ENCODE assay signal across 8 mouse cellular contexts in the genomic region with DNA sequence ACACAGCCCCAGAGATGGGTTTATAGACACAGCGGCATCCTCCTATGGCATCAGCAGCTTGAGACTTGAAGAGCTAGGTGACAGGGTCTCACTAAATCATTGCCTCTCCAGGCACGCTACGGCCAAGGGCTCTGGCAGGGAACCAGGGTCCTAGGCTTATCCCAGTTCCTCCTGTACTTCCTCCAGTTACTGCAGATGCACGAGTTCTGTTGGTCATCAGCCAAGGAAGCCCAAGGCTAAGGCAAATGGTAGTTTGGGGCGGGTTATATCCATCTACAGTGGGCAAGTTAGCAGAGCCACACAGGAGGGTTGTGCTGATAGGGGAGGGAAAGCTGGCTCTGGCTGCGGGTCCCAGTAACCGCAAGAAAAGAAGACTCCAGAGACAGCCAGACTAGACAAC. TPM values are rescaled to one million over a fixed set of nuclear protein-coding genes. Genes with fewer than 3 reads are reported as not detected.
DNase-seq lines count a peak whose midpoint lies in the region; ATAC-seq and TF ChIP-seq lines count a peak whose summit lies in the region.

No protein-coding gene starts in this region.

- no peaks in the 10 kb centered on the region for H3K27me3 ChIP-seq in hindbrain, embryonic 11.5 days (ENCODE audit: control insufficient read depth, insufficient read depth, low read length)
- no peaks in the 10 kb centered on the region for H3K27me3 ChIP-seq in hindbrain, embryonic 14.5 days (ENCODE audit: control insufficient read depth, insufficient read depth, low read length)
- H3K27me3 ChIP-seq in hindbrain, postnatal 0 days (ENCODE audit: insufficient read depth, low read length), result no peaks in the 10 kb centered on the region

- H3K27ac ChIP-seq in hindbrain, embryonic 11.5 days (ENCODE audit: low read depth, low read length), result no peak overlapping the region
- no peak overlapping the region for H3K27ac ChIP-seq in hindbrain, embryonic 14.5 days
- H3K27ac ChIP-seq in hindbrain, postnatal 0 days, result peak overlapping the region; percentile 48

- H3K4me3 ChIP-seq in hindbrain, embryonic 11.5 days (ENCODE audit: low read depth, low read length), result no peak overlapping the region
- H3K4me3 ChIP-seq in hindbrain, embryonic 14.5 days (replicated peaks; ENCODE audit: low read length), result no peak overlapping the region
- H3K4me3 ChIP-seq in hindbrain, postnatal 0 days (ENCODE audit: low read length), result no peak overlapping the region

- no peak for DNase-seq in hindbrain, embryonic 11.5 days (ENCODE audit: low spot score)
- no peak for DNase-seq in hindbrain, embryonic 14.5 days (ENCODE audit: low spot score)
- peak; percentile 77 for DNase-seq in MEL-GATA-1-ER (ENCODE audit: extremely low read depth, low read depth)
- peak; percentile 66 for DNase-seq in gastrocnemius, adult 18-20 months (ENCODE audit: low spot score)
- peak; percentile 58 for DNase-seq in hindbrain, postnatal 0 days (ENCODE audit: low spot score)
- no peak for DNase-seq in thymus, postnatal 25 days

- TF ChIP-seq CTCF in hindbrain, postnatal 0 days (IDR thresholded peaks at IDR 0.05; ENCODE audit: low read depth), result no peak

- no peaks in the 10 kb centered on the region for H3K36me3 ChIP-seq in hindbrain, embryonic 11.5 days (ENCODE audit: control insufficient read depth, insufficient read depth, low read length)
- no peaks in the 10 kb centered on the region for H3K36me3 ChIP-seq in hindbrain, embryonic 14.5 days (replicated peaks; ENCODE audit: control insufficient read depth, insufficient read depth)
- H3K36me3 ChIP-seq in hindbrain, postnatal 0 days (ENCODE audit: insufficient read depth, low read length), result no peaks in the 10 kb centered on the region

- H3K4me2 ChIP-seq in hindbrain, embryonic 11.5 days (replicated peaks; ENCODE audit: low read depth, low read length), result no peak overlapping the region
- H3K4me2 ChIP-seq in hindbrain, embryonic 14.5 days (replicated peaks), result no peak overlapping the region
- peak overlapping the region; percentile 47; the same call in 1 of the 2 replicates for H3K4me2 ChIP-seq in hindbrain, postnatal 0 days (ENCODE audit: low read depth, low read length)

- no peaks in the 10 kb centered on the region for H3K9me3 ChIP-seq in hindbrain, embryonic 11.5 days (ENCODE audit: control insufficient read depth, low read length)
- H3K9me3 ChIP-seq in hindbrain, embryonic 14.5 days (ENCODE audit: control insufficient read depth, low read length), result no peaks in the 10 kb centered on the region
- H3K9me3 ChIP-seq in hindbrain, postnatal 0 days (ENCODE audit: low read length), result no peaks in the 10 kb centered on the region

- ATAC-seq in hindbrain, embryonic 11.5 days (ENCODE audit: low FRiP score), result 0 out of 2 replicates have a peak, but pooled peaks have one; percentile 10
- ATAC-seq in hindbrain, embryonic 14.5 days (ENCODE audit: low FRiP score), result no peak
- ATAC-seq in hindbrain, postnatal 0 days, result no peak
- peak; percentile 30; the same call in 1 of the 2 replicates for ATAC-seq in megakaryocyte progenitor cell, adult 5-6 weeks (replicated peaks; ENCODE audit: poor library complexity)
- no peak; the same call in 1 of the 2 replicates for ATAC-seq in frontal cortex, adult (ENCODE audit: low TSS enrichment)

- no peak overlapping the region for H3K9ac ChIP-seq in hindbrain, embryonic 11.5 days (ENCODE audit: low read depth, low read length)
- H3K9ac ChIP-seq in hindbrain, embryonic 14.5 days, result no peak overlapping the region
- H3K9ac ChIP-seq in hindbrain, postnatal 0 days (replicated peaks; ENCODE audit: low read length), result no peak overlapping the region

- H3K4me1 ChIP-seq in hindbrain, embryonic 11.5 days (replicated peaks; ENCODE audit: control insufficient read depth, insufficient read depth, low read length), result no peaks in the 10 kb centered on the region
- peaks cover 16% of the 10 kb centered on the region for H3K4me1 ChIP-seq in hindbrain, embryonic 14.5 days (replicated peaks; ENCODE audit: control insufficient read depth, insufficient read depth, low read length)
- peaks cover 27% of the 10 kb centered on the region for H3K4me1 ChIP-seq in hindbrain, postnatal 0 days (ENCODE audit: insufficient read depth, low read length)

- WGBS in hindbrain, embryonic 11.5 days, result 84% methylated on average over 7 of the region's 7 CpGs
- WGBS in hindbrain, embryonic 14.5 days, result 68% methylated on average over 7 of the region's 7 CpGs
- WGBS in hindbrain, postnatal 0 days, result 39% methylated on average over 7 of the region's 7 CpGs

RNA-seq across cellular contexts. Expression of a gene that starts 50.1 kb away (rescaled TPM):
- polyA plus RNA-seq in hindbrain, embryonic 11.5 days (2014; fragmentation: Nextera tagmentation; extraction: Ambion mirVana), result 42.2 and 42.8 TPM in 2 replicates
- polyA plus RNA-seq in hindbrain, embryonic 14.5 days (2014; fragmentation: Nextera tagmentation; extraction: Ambion mirVana), result 21.7 and 22.1 TPM in 2 replicates
- total RNA-seq in gastrocnemius, adult 18-20 months (2021), result 10 to 100 TPM; 21.6 to 31.7 TPM
- 93.1 and 95.2 TPM in 2 replicates for total RNA-seq in hindbrain, postnatal 0 days (2014; rRNA removed)
- polyA plus RNA-seq in hindbrain, postnatal 0 days (2015; fragmentation: Nextera tagmentation; extraction: Ambion mirVana), result 33.0 and 35.2 TPM in 2 replicates
- 103 and 106 TPM in 2 replicates for total RNA-seq in megakaryocyte progenitor cell, adult 5-6 weeks (2015)
- total RNA-seq in megakaryocyte progenitor cell, adult 5-6 weeks (2017), result 104 and 113 TPM in 2 replicates

Comparison
In these comparisons a context has a peak if more than half of its experiments do, and no peak if none do; other contexts are left out.
1. ATAC-seq: peak in hindbrain, embryonic 11.5 days (single experiment) and megakaryocyte progenitor cell, adult 5-6 weeks (single experiment); none in hindbrain, embryonic 14.5 days (single experiment), hindbrain, postnatal 0 days (single experiment) and frontal cortex, adult (single experiment).
2. DNase-seq: peak in MEL-GATA-1-ER (single experiment), gastrocnemius, adult 18-20 months (single experiment) and hindbrain, postnatal 0 days (single experiment); none in hindbrain, embryonic 11.5 days (single experiment), hindbrain, embryonic 14.5 days (single experiment) and thymus, postnatal 25 days (single experiment).